Mouse (Mus musculus) embryonic facial prominence, embryonic 14.5 days (tissue): ENCODE measurements around the gene Ugt8a. TPM values are rescaled to one million over a fixed set of nuclear protein-coding genes. Genes with fewer than 3 reads are reported as not detected.

Source experiments
- ATAC-seq: fragments of 200-750 bp; cut with Nextera tagmentation; 2 replicates; pipeline ENCODE4 v1.8.0; 2017; ENCODE audit warnings: low read depth, moderate number of reproducible peaks, moderate TSS enrichment
- DNase-seq: peaks from one replicate; pipeline ENCODE4 v3.0.0-alpha.2; 2015; ENCODE audit warnings: low spot score
- H3K27ac ChIP-seq: fragments of 300-500 bp; sonication (generic); replicated peaks from 2 replicates; pipeline ENCODE4 v1.5.1; 2014; ENCODE audit warnings: low read depth, mild to moderate bottlenecking, low read length, moderate library complexity
- H3K27me3 ChIP-seq: fragments of 300-500 bp; sonication (generic); replicated peaks from 2 replicates; pipeline ENCODE4 v1.6.1; 2014; ENCODE audit warnings: low read length; ENCODE audit not compliant: control insufficient read depth, insufficient read depth
- H3K36me3 ChIP-seq: fragments of 300-500 bp; sonication (generic); 2 replicates; pipeline ENCODE4 v1.6.1; 2014; ENCODE audit warnings: low read length, mixed read lengths; ENCODE audit not compliant: control insufficient read depth, insufficient read depth
- H3K4me1 ChIP-seq: fragments of 300-500 bp; sonication (generic); 2 replicates; pipeline ENCODE4 v1.6.1; 2014; ENCODE audit warnings: antibody characterized with exemption, low read length; ENCODE audit not compliant: control insufficient read depth, insufficient read depth
- H3K4me2 ChIP-seq: fragments of 300-500 bp; sonication (generic); 2 replicates; pipeline ENCODE4 v1.6.1; 2014; ENCODE audit warnings: low read depth, mild to moderate bottlenecking, low read length, moderate library complexity, mixed read lengths
- H3K4me3 ChIP-seq: fragments of 300-500 bp; sonication (generic); 2 replicates; pipeline ENCODE4 v1.5.1; 2014; ENCODE audit warnings: low read depth, mild to moderate bottlenecking, low read length
- H3K9ac ChIP-seq: fragments of 300-500 bp; sonication (generic); 2 replicates; pipeline ENCODE4 v1.6.1; 2014; ENCODE audit warnings: low read depth, mild to moderate bottlenecking, low read length, moderate library complexity, mixed read lengths
- H3K9me3 ChIP-seq: fragments of 300-500 bp; sonication (generic); 2 replicates; pipeline ENCODE4 v1.6.1; 2016; ENCODE audit warnings: low read length; ENCODE audit not compliant: control insufficient read depth
- WGBS: fragments of 180-500 bp; shearing (Covaris S2); extraction: QIAGEN DNeasy Blood & Tissue Kit; methylation state at CpG from one replicate; pipeline ENCODE4 v1.1.7; 2014; 5-methylcytosine and 5-hydroxymethylcytosine counted together
- polyA plus RNA-seq: library from polyadenylated mRNA; unstranded; fragments of >200 nt; fragmentation: Nextera tagmentation; extraction: Ambion mirVana; gene quantifications from 2 replicates; pipeline ENCODE4 v1.2.1, GENCODE M21; 2014

Ugt8a gene
- polyA plus RNA-seq, 1 experiment from 2014 or later, result 1.8 TPM

- Histone ChIP-seq H3K36me3 (no peaks in the 10 kb centered on the region), H3K9me3 (no peaks in the 10 kb centered on the region), H3K4me2 (no peak overlapping the region), H3K9ac (no peak overlapping the region), H3K27me3 (no peaks in the 10 kb centered on the region), H3K27ac (no peak overlapping the region), H3K4me3 (no peak overlapping the region), H3K4me1 (no peaks in the 10 kb centered on the region)
- no peak for ATAC-seq
- WGBS, result 86% methylated on average over 2 of the region's 2 CpGs
- DNase-seq, result no peak
Observed at GRCm38 (mm10) chr3:125884879-125885278, 53.5 kb downstream of the Ugt8a start.

- no peak for DNase-seq
- Histone ChIP-seq H3K9me3 (no peaks in the 10 kb centered on the region), H3K9ac (no peak overlapping the region), H3K4me1 (no peaks in the 10 kb centered on the region), H3K36me3 (no peaks in the 10 kb centered on the region), H3K27ac (no peak overlapping the region), H3K27me3 (no peaks in the 10 kb centered on the region), H3K4me2 (no peak overlapping the region), H3K4me3 (no peak overlapping the region)
- ATAC-seq, result no peak
- 38% methylated on average over 2 of the region's 2 CpGs for WGBS
Observed at GRCm38 (mm10) chr3:125884423-125884822, 54.0 kb downstream of the Ugt8a start.

- DNase-seq (no peak), ATAC-seq (no peak)
- H3K9ac ChIP-seq, result no peak overlapping the region
- H3K36me3 ChIP-seq, result no peaks in the 10 kb centered on the region
- H3K4me3 ChIP-seq, result no peak overlapping the region
- H3K27ac ChIP-seq, result no peak overlapping the region
- no peaks in the 10 kb centered on the region for H3K27me3 ChIP-seq
- H3K9me3 ChIP-seq, result no peaks in the 10 kb centered on the region
- no peaks in the 10 kb centered on the region for H3K4me1 ChIP-seq
- H3K4me2 ChIP-seq, result no peak overlapping the region
Observed at GRCm38 (mm10) chr3:125883009-125883408, 55.4 kb downstream of the Ugt8a start.

- Histone ChIP-seq H3K36me3 (no peaks in the 10 kb centered on the region), H3K4me1 (no peaks in the 10 kb centered on the region), H3K9ac (no peak overlapping the region), H3K4me3 (no peak overlapping the region), H3K9me3 (no peaks in the 10 kb centered on the region), H3K4me2 (no peak overlapping the region), H3K27me3 (no peaks in the 10 kb centered on the region), H3K27ac (no peak overlapping the region)
- DNase-seq, result peak; percentile 10
- no peak for ATAC-seq
Observed at GRCm38 (mm10) chr3:125881835-125882234, 56.6 kb downstream of the Ugt8a start.

GRCm38 (mm10) chr3:125874371-125874770 is 64.0 kb downstream of the Ugt8a start:
- Histone ChIP-seq H3K4me1 (no peaks in the 10 kb centered on the region), H3K27ac (no peak overlapping the region), H3K36me3 (no peaks in the 10 kb centered on the region), H3K9ac (no peak overlapping the region), H3K4me2 (no peak overlapping the region), H3K27me3 (no peaks in the 10 kb centered on the region), H3K9me3 (no peaks in the 10 kb centered on the region), H3K4me3 (no peak overlapping the region)
- ATAC-seq (no peak), DNase-seq (no peak)
- 83% methylated on average over 4 of the region's 4 CpGs for WGBS

GRCm38 (mm10) chr3:125869873-125870272 is 68.5 kb downstream of the Ugt8a start:
- no peak overlapping the region for H3K9ac ChIP-seq
- no peaks in the 10 kb centered on the region for H3K36me3 ChIP-seq
- H3K4me2 ChIP-seq, result no peak overlapping the region
- no peak overlapping the region for H3K27ac ChIP-seq
- no peak overlapping the region for H3K4me3 ChIP-seq
- no peaks in the 10 kb centered on the region for H3K9me3 ChIP-seq
- WGBS, result 79% methylated on average over 4 of the region's 4 CpGs
- no peaks in the 10 kb centered on the region for H3K27me3 ChIP-seq
- ATAC-seq, result peak; percentile 71; the same call in 1 of the 2 replicates
- DNase-seq, result peak; percentile 26
- H3K4me1 ChIP-seq, result no peaks in the 10 kb centered on the region

GRCm38 (mm10) chr3:125861601-125862000 is 76.8 kb downstream of the Ugt8a start:
- Histone ChIP-seq H3K27me3 (no peaks in the 10 kb centered on the region), H3K36me3 (no peaks in the 10 kb centered on the region), H3K4me3 (no peak overlapping the region), H3K4me1 (no peaks in the 10 kb centered on the region), H3K9me3 (no peaks in the 10 kb centered on the region), H3K4me2 (no peak overlapping the region), H3K9ac (no peak overlapping the region), H3K27ac (no peak overlapping the region)
- 68% methylated on average over 3 of the region's 3 CpGs for WGBS
- DNase-seq, result no peak
- no peak for ATAC-seq

GRCm38 (mm10) chr3:125849163-125849872 is 89.1 kb downstream of the Ugt8a start:
- Histone ChIP-seq H3K9me3 (no peaks in the 10 kb centered on the region), H3K27me3 (no peaks in the 10 kb centered on the region), H3K4me3 (no peak overlapping the region), H3K36me3 (no peaks in the 10 kb centered on the region), H3K4me2 (no peak overlapping the region), H3K27ac (no peak overlapping the region), H3K9ac (no peak overlapping the region), H3K4me1 (no peaks in the 10 kb centered on the region)
- DNase-seq (peak; percentile 74), ATAC-seq (no peak)
- WGBS, result 23% methylated on average over 6 of the region's 6 CpGs

- Histone ChIP-seq H3K36me3 (no peaks in the 10 kb centered on the region), H3K9me3 (no peaks in the 10 kb centered on the region), H3K9ac (no peak overlapping the region), H3K4me2 (no peak overlapping the region), H3K27me3 (no peaks in the 10 kb centered on the region), H3K27ac (no peak overlapping the region), H3K4me1 (no peaks in the 10 kb centered on the region), H3K4me3 (no peak overlapping the region)
- 76% methylated on average over 4 of the region's 4 CpGs for WGBS
- ATAC-seq (no peak), DNase-seq (no peak)
Observed at GRCm38 (mm10) chr3:125828051-125828450, 110.4 kb downstream of the Ugt8a start.
